Mouse (Mus musculus): ENCODE data around the gene Zfp62.

DNA sequence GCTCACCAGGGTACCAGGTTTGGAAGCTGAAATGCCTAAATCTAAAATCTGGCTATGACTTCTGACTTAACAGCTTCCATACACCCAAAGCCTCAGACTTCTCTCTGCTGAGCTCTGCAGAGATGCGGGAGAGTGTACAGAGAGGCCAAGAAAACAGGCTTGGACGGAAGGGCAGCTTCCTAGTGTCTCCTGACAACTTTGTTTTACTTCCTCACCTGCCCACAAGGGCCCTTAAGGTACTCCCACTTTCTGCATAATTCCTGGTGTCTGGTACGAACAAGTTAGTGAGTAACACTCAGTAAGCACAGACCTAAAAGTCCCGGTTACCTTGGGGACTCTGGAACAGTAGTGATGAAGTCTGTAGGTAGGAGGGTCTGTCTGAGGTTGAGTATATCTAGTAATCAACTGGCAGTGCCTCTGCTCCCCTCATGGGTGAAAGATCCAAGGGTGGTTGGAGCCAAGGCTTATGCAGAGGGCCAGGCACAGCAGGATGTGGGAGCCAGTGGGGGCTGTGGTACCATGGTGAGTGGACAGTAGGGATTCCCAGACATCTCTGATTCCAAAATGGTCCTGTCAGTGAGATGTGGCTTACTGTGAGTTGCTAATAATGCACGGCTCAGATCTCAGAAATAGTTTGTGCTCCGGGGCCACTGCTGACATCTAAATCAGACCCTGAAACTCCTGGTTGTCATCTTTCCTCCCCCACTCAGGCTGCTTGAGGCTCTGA, 46.0 kb downstream of the Zfp62 start:
- no peak for TF ChIP-seq CTCF (IDR thresholded peaks at IDR 0.05; ENCODE audit: extremely low read depth, insufficient read depth, low read length)
- no peak for TF ChIP-seq POLR2A (IDR thresholded peaks at IDR 0.05; ENCODE audit: extremely low read depth, insufficient read depth, low read length)
